ENCODE assay signal across 18 mouse cellular contexts in genomic region chr2:62557417-62557816, GRCm38 (mm10). TPM values are rescaled to one million over a fixed set of nuclear protein-coding genes. Genes with fewer than 3 reads are reported as not detected.
DNase-seq lines count a peak whose midpoint lies in the region; ATAC-seq and TF ChIP-seq lines count a peak whose summit lies in the region.
"Had no signal": no experiment of that assay in that cellular context is flagged by ENCODE, and none has a peak within 500 bp of the region (broad histone marks: within the 10 kb centered on the region; RNA-seq: fewer than 3 reads in every experiment).

No protein-coding gene starts in this region.

- WGBS in lung, embryonic 14.5 days, result 65% methylated on average over 2 of the region's 2 CpGs

- intact Hi-C loops in gastrocnemius, adult 2 months (cut with DNase I), result no loop called here

- no peaks in the 10 kb centered on the region for H3K36me3 ChIP-seq in lung, embryonic 14.5 days (ENCODE audit: insufficient read depth)
- H3K36me3 ChIP-seq in splenic B cell, adult 2 months (ENCODE audit: control insufficient read depth, insufficient read depth, low read length, poor library complexity, severe bottlenecking), result no peaks in the 10 kb centered on the region
- H3K36me3 ChIP-seq: hindbrain, embryonic 15.5 days; midbrain, embryonic 12.5 days had no signal

- H3K9me3 ChIP-seq in lung, embryonic 14.5 days (ENCODE audit: low read depth, low read length), result no peaks in the 10 kb centered on the region
- H3K9me3 ChIP-seq: hindbrain, embryonic 15.5 days; midbrain, embryonic 12.5 days had no signal

- no peak overlapping the region for H3K9ac ChIP-seq in lung, embryonic 14.5 days
- H3K9ac ChIP-seq: hindbrain, embryonic 15.5 days; midbrain, embryonic 12.5 days had no signal

- TF ChIP-seq CTCF in gastrocnemius, adult 2 months (IDR thresholded peaks at IDR 0.05), result peak; percentile 30
- peak; percentile 28 for TF ChIP-seq CTCF in lung, embryonic 14.5 days (IDR thresholded peaks at IDR 0.05; ENCODE audit: low read depth)

- H3K27ac ChIP-seq in gastrocnemius, adult 2 months, result no peak overlapping the region
- no peak overlapping the region for H3K27ac ChIP-seq in lung, embryonic 14.5 days (ENCODE audit: low read depth)
- H3K27ac ChIP-seq: hindbrain, embryonic 15.5 days; midbrain, embryonic 12.5 days had no signal

- no peaks in the 10 kb centered on the region for H3K4me1 ChIP-seq in lung, embryonic 14.5 days (ENCODE audit: insufficient read depth)
- H3K4me1 ChIP-seq: hindbrain, embryonic 15.5 days had no signal

- H3K27me3 ChIP-seq in lung, embryonic 14.5 days (ENCODE audit: insufficient read depth, low read length), result no peaks in the 10 kb centered on the region
- H3K27me3 ChIP-seq in splenic B cell, adult 2 months (ENCODE audit: control insufficient read depth, insufficient read depth, low read length, poor library complexity, severe bottlenecking), result no peaks in the 10 kb centered on the region
- H3K27me3 ChIP-seq: hindbrain, embryonic 15.5 days; midbrain, embryonic 12.5 days had no signal

- DNase-seq in gastrocnemius, adult 2 months, result no peak
- no peak for DNase-seq in gastrocnemius, postnatal 25 days
- DNase-seq in lung, embryonic 14.5 days, result no peak
- DNase-seq in lung, postnatal 14 days, result no peak
- peak; percentile 59 for DNase-seq in R1 (ENCODE audit: low read depth, low spot score)
- DNase-seq in splenic B cell, adult 2 months (ENCODE audit: low read depth, low spot score), result peak; percentile 22
- no peak for DNase-seq in layer of hippocampus, adult 18-20 months (ENCODE audit: low spot score in 2 of 2)
- no peak for DNase-seq in spleen, postnatal 14 days (ENCODE audit: low spot score in 2 of 2)
- DNase-seq: cerebellum, adult 9-10 months; kidney, adult 9 months; right cerebral cortex, adult 18-20 months had no signal

- no peak overlapping the region for H3K4me3 ChIP-seq in gastrocnemius, adult 2 months
- no peak overlapping the region for H3K4me3 ChIP-seq in lung, embryonic 14.5 days (ENCODE audit: low read depth, low read length)
- H3K4me3 ChIP-seq: hindbrain, embryonic 15.5 days; midbrain, embryonic 12.5 days; myocyte had no signal

- no peak for ATAC-seq in lung, embryonic 14.5 days (ENCODE audit: insufficient read depth)
- ATAC-seq: forebrain, embryonic 14.5 days had no signal

- H3K4me2 ChIP-seq in lung, embryonic 14.5 days, result no peak overlapping the region
- H3K4me2 ChIP-seq: hindbrain, embryonic 15.5 days; liver, embryonic 11.5 days; midbrain, embryonic 12.5 days had no signal

RNA-seq across cellular contexts. Expression of gene Fap, which starts 16.5 kb away (rescaled TPM):
- total RNA-seq in gastrocnemius, adult 2 months (2021), result 1 to 10 TPM; 3.8 to 7.2 TPM
- total RNA-seq in gastrocnemius, postnatal 25 days (2021), result 10 to 100 TPM in 1 of 2 experiments, 1 to 10 TPM in 1; 7.7 to 10.1 TPM
- 2.0 and 2.2 TPM in 2 replicates for polyA plus RNA-seq in lung, embryonic 14.5 days (2014; fragmentation: Nextera tagmentation; extraction: Ambion mirVana)
- total RNA-seq in layer of hippocampus, adult 18-20 months (2021), result under 1 TPM; 0.30 to 0.52 TPM
- polyA plus RNA-seq: C2C12; testis, adult 2 months had no signal

Comparison
In these comparisons a context has a peak if more than half of its experiments do, and no peak if none do; other contexts are left out.
1. DNase-seq: peak in R1 (single experiment) and splenic B cell, adult 2 months (single experiment); none in gastrocnemius, adult 2 months (single experiment), gastrocnemius, postnatal 25 days (single experiment), lung, embryonic 14.5 days (single experiment), lung, postnatal 14 days (single experiment), layer of hippocampus, adult 18-20 months (0 of 2) and spleen, postnatal 14 days (0 of 2).